Mouse (Mus musculus): ENCODE measurements around the gene Ankib1. TPM values are rescaled to one million over a fixed set of nuclear protein-coding genes. Genes with fewer than 3 reads are reported as not detected.

The Ankib1 gene
- total and polyA plus RNA-seq, 3 experiments: 14.5 to 19.5 TPM; not detected in 1

GRCm38 (mm10) chr5:3645326-3645725 is 157.4 kb downstream of the Ankib1 start:
- TF ChIP-seq HCFC1 (IDR thresholded peaks at IDR 0.05; ENCODE audit: low read depth, low read length) (no peak), JUND (IDR thresholded peaks at IDR 0.05; ENCODE audit: low read depth, low read length) (no peak), ELF1 (IDR thresholded peaks at IDR 0.05; ENCODE audit: low read depth, low read length) (no peak), MAZ (IDR thresholded peaks at IDR 0.05; ENCODE audit: low read depth, low read length) (no peak), RCOR1 (IDR thresholded peaks at IDR 0.05; ENCODE audit: low read depth, low read length) (no peak), ZC3H11A (IDR thresholded peaks at IDR 0.05; ENCODE audit: low read depth, low read length) (no peak), ZMIZ1 (IDR thresholded peaks at IDR 0.05; ENCODE audit: low read depth, low read length) (no peak), POLR2AphosphoS5 (IDR thresholded peaks at IDR 0.05; ENCODE audit: borderline replicate concordance, low read depth, low read length) (no peak)
- Histone ChIP-seq H3K27ac (ENCODE audit: control insufficient read depth, low read depth, low read length) (no peak overlapping the region), H3K79me2 (ENCODE audit: control insufficient read depth, insufficient read depth, low read length, poor library complexity) (peaks cover 25% of the 10 kb centered on the region), H3K9me3 (replicated peaks; ENCODE audit: insufficient read depth, low read length) (no peaks in the 10 kb centered on the region), H3K4me3 (ENCODE audit: control insufficient read depth in 1 of 2, insufficient read depth in 1 of 2, low read depth in 2 of 2, low read length in 2 of 2) (peak overlapping the region; percentile 0 to 90; a peak in 2 of 4 replicates), H3K27me3 (ENCODE audit: control insufficient read depth in 1 of 2, insufficient read depth in 2 of 2, low read length in 2 of 2) (no peaks in the 10 kb centered on the region), H3K4me1 (ENCODE audit: control insufficient read depth in 1 of 2, insufficient read depth in 2 of 2, low read length in 2 of 2) (peaks cover 6 to 15% of the 10 kb centered on the region in 2 experiments), H3K36me3 (ENCODE audit: control insufficient read depth in 1 of 2, insufficient read depth in 2 of 2, low read length in 2 of 2) (peaks cover 27 to 34% of the 10 kb centered on the region in 2 experiments), H3K9ac (ENCODE audit: control insufficient read depth, low read depth, low read length, poor library complexity, severe bottlenecking) (peak overlapping the region; percentile 85)
- DNase-seq (ENCODE audit: low read depth, low spot score): no peak

GRCm38 (mm10) chr5:3644621-3645020 is 158.1 kb downstream of the Ankib1 start:
- peaks cover 25% of the 10 kb centered on the region for H3K79me2 ChIP-seq (ENCODE audit: control insufficient read depth, insufficient read depth, low read length, poor library complexity)
- no peaks in the 10 kb centered on the region for H3K9me3 ChIP-seq (replicated peaks; ENCODE audit: insufficient read depth, low read length)
- H3K27ac ChIP-seq (ENCODE audit: control insufficient read depth, low read depth, low read length): no peak overlapping the region
- peaks cover 6 to 10% of the 10 kb centered on the region in 2 experiments for H3K4me1 ChIP-seq (ENCODE audit: control insufficient read depth in 1 of 2, insufficient read depth in 2 of 2, low read length in 2 of 2)
- H3K27me3 ChIP-seq (ENCODE audit: control insufficient read depth in 1 of 2, insufficient read depth in 2 of 2, low read length in 2 of 2): no peaks in the 10 kb centered on the region
- no peak overlapping the region for H3K9ac ChIP-seq (ENCODE audit: control insufficient read depth, low read depth, low read length, poor library complexity, severe bottlenecking)
- no peak for DNase-seq (ENCODE audit: low read depth, low spot score)
- H3K36me3 ChIP-seq (ENCODE audit: control insufficient read depth in 1 of 2, insufficient read depth in 2 of 2, low read length in 2 of 2): peaks cover 26 to 38% of the 10 kb centered on the region in 2 experiments
- TF ChIP-seq ZC3H11A (IDR thresholded peaks at IDR 0.05; ENCODE audit: low read depth, low read length): no peak
- no peak for TF ChIP-seq SMC3 (IDR thresholded peaks at IDR 0.05; ENCODE audit: low read depth, low read length)
- no peak for TF ChIP-seq KAT2A (conservative IDR thresholded peaks at IDR 0.05; ENCODE audit: low read depth, low read length)
- TF ChIP-seq CHD2 (IDR thresholded peaks at IDR 0.05; ENCODE audit: low read length): no peak
- H3K4me3 ChIP-seq (ENCODE audit: control insufficient read depth in 1 of 2, insufficient read depth in 1 of 2, low read depth in 2 of 2, low read length in 2 of 2): no peak overlapping the region

Other genes starting within 250 kb of the Ankib1 start
- 1.6 and 1.9 TPM in 2 replicates for gene 1700109H08Rik, start 231.4 kb downstream of the Ankib1 start, total RNA-seq (2012; rRNA removed)
- 1 to 10 TPM in 1 of 2 experiments, not detected in 1; 4.2 TPM for gene 1700109H08Rik, start 231.4 kb downstream of the Ankib1 start, polyA plus RNA-seq (2012; ENCODE audit: insufficient read depth in 1 of 2, insufficient read length in 2 of 2, low read depth in 1 of 2, low replicate concordance in 2 of 2, missing spikeins in 1 of 2)
- 5.2 and 6.3 TPM in 2 replicates for gene Pex1, start 206.9 kb downstream of the Ankib1 start, total RNA-seq (2012; rRNA removed)
- 10 to 100 TPM in 1 of 2 experiments, not detected in 1; 19.4 TPM for gene Pex1, start 206.9 kb downstream of the Ankib1 start, polyA plus RNA-seq (2012; ENCODE audit: insufficient read depth in 1 of 2, insufficient read length in 2 of 2, low read depth in 1 of 2, low replicate concordance in 2 of 2, missing spikeins in 1 of 2)
- gene Rbm48, start 206.3 kb downstream of the Ankib1 start, total RNA-seq (2012; rRNA removed): 12.0 and 12.7 TPM in 2 replicates
- gene Rbm48, start 206.3 kb downstream of the Ankib1 start, polyA plus RNA-seq (2012; ENCODE audit: insufficient read depth in 1 of 2, insufficient read length in 2 of 2, low read depth in 1 of 2, low replicate concordance in 2 of 2, missing spikeins in 1 of 2): 10 to 100 TPM in 1 of 2 experiments, not detected in 1; 12.9 TPM
- gene Tmbim7, start 151.7 kb downstream of the Ankib1 start, total RNA-seq (2012; rRNA removed): 0.16 TPM in 1 of 2 replicates, not detected in the other
- gene Tmbim7, start 151.7 kb downstream of the Ankib1 start, polyA plus RNA-seq (2012; ENCODE audit: insufficient read depth in 1 of 2, insufficient read length in 2 of 2, low read depth in 1 of 2, low replicate concordance in 2 of 2, missing spikeins in 1 of 2): under 1 TPM in 1 of 2 experiments, not detected in 1; 0.06 TPM
- 103 and 119 TPM in 2 replicates for gene Gatad1, start 145.7 kb downstream of the Ankib1 start, total RNA-seq (2012; rRNA removed)
- gene Gatad1, start 145.7 kb downstream of the Ankib1 start, polyA plus RNA-seq (2012; ENCODE audit: insufficient read depth in 1 of 2, insufficient read length in 2 of 2, low read depth in 1 of 2, low replicate concordance in 2 of 2, missing spikeins in 1 of 2): 100 to 1,000 TPM; 186 to 564 TPM
- 20.6 and 25.6 TPM in 2 replicates for gene Krit1, start 259 bp upstream of the Ankib1 start, total RNA-seq (2012; rRNA removed)
- gene Krit1, start 259 bp upstream of the Ankib1 start, polyA plus RNA-seq (2012; ENCODE audit: insufficient read depth in 1 of 2, insufficient read length in 2 of 2, low read depth in 1 of 2, low replicate concordance in 2 of 2, missing spikeins in 1 of 2): 100 to 1,000 TPM in 1 of 2 experiments, 10 to 100 TPM in 1; 28.0 to 125 TPM
- 0.04 TPM in 1 of 2 replicates, not detected in the other for gene Lrrd1, start 42.2 kb upstream of the Ankib1 start, total RNA-seq (2012; rRNA removed)
- gene Lrrd1, start 42.2 kb upstream of the Ankib1 start, polyA plus RNA-seq (2012; ENCODE audit: insufficient read depth in 1 of 2, insufficient read length in 2 of 2, low read depth in 1 of 2, low replicate concordance in 2 of 2, missing spikeins in 1 of 2): under 1 TPM in 1 of 2 experiments, not detected in 1; 0.11 TPM
- gene Mterf1a, start 91.0 kb upstream of the Ankib1 start, total RNA-seq (2012; rRNA removed): 5.4 and 5.5 TPM in 2 replicates
- 1 to 10 TPM in 1 of 2 experiments, not detected in 1; 4.2 TPM for gene Mterf1a, start 91.0 kb upstream of the Ankib1 start, polyA plus RNA-seq (2012; ENCODE audit: insufficient read depth in 1 of 2, insufficient read length in 2 of 2, low read depth in 1 of 2, low replicate concordance in 2 of 2, missing spikeins in 1 of 2)
- 15.9 and 16.0 TPM in 2 replicates for gene Akap9, start 125.1 kb upstream of the Ankib1 start, total RNA-seq (2012; rRNA removed)
- gene Akap9, start 125.1 kb upstream of the Ankib1 start, polyA plus RNA-seq (2012; ENCODE audit: insufficient read depth in 1 of 2, insufficient read length in 2 of 2, low read depth in 1 of 2, low replicate concordance in 2 of 2, missing spikeins in 1 of 2): 10 to 100 TPM; 17.3 to 29.3 TPM